Mouse (Mus musculus) hindbrain, embryonic 11.5 days (tissue): ENCODE measurements at regions not wholly inside any gene's neighbourhood (a gene's known extent, or its start where the extent isn't known, plus 50 kb on each side); places are given as distances from the start of the nearest gene placed in this dataset.

Experiments used
- ATAC-seq: fragments of 200-750 bp; cut with Nextera tagmentation; 2 replicates; pipeline ENCODE4 v1.8.0; 2017; ENCODE audit warnings: mild to moderate bottlenecking, moderate TSS enrichment, moderate library complexity; ENCODE audit not compliant: low FRiP score
- DNase-seq: peaks from one replicate; pipeline ENCODE4 v3.0.0-alpha.2; 2015; ENCODE audit warnings: low spot score
- H3K27ac ChIP-seq: fragments of 300-500 bp; sonication (generic); 2 replicates; pipeline ENCODE4 v1.5.1; 2014; ENCODE audit warnings: mild to moderate bottlenecking, low read depth, low read length
- H3K27me3 ChIP-seq: fragments of 300-500 bp; sonication (generic); 2 replicates; pipeline ENCODE4 v1.6.1; 2014; ENCODE audit warnings: mild to moderate bottlenecking, low read length, moderate library complexity, mixed read lengths; ENCODE audit not compliant: control insufficient read depth, insufficient read depth
- H3K36me3 ChIP-seq: fragments of 300-500 bp; sonication (generic); 2 replicates; pipeline ENCODE4 v1.6.1; 2014; ENCODE audit warnings: mild to moderate bottlenecking, low read length, moderate library complexity, mixed read lengths; ENCODE audit not compliant: control insufficient read depth, insufficient read depth
- H3K4me1 ChIP-seq: fragments of 300-500 bp; sonication (generic); replicated peaks from 2 replicates; pipeline ENCODE4 v1.6.1; 2014; ENCODE audit warnings: low read length, mixed read lengths; ENCODE audit not compliant: control insufficient read depth, insufficient read depth
- H3K4me2 ChIP-seq: fragments of 300-500 bp; sonication (generic); replicated peaks from 2 replicates; pipeline ENCODE4 v1.6.1; 2014; ENCODE audit warnings: mild to moderate bottlenecking, low read depth, low read length
- H3K4me3 ChIP-seq: fragments of 300-500 bp; sonication (generic); 2 replicates; pipeline ENCODE4 v1.5.1; 2014; ENCODE audit warnings: low read depth, low read length
- H3K9ac ChIP-seq: fragments of 300-500 bp; sonication (generic); 2 replicates; pipeline ENCODE4 v1.6.1; 2014; ENCODE audit warnings: low read depth, low read length
- H3K9me3 ChIP-seq: fragments of 300-500 bp; sonication (generic); 2 replicates; pipeline ENCODE4 v1.6.1; 2016; ENCODE audit warnings: low read length; ENCODE audit not compliant: control insufficient read depth
- WGBS: fragments of 180-500 bp; shearing (Covaris S2); extraction: QIAGEN DNeasy Blood & Tissue Kit; methylation state at CpG from one replicate; pipeline ENCODE4 v1.1.7; 2014; 5-methylcytosine and 5-hydroxymethylcytosine counted together

DNA sequence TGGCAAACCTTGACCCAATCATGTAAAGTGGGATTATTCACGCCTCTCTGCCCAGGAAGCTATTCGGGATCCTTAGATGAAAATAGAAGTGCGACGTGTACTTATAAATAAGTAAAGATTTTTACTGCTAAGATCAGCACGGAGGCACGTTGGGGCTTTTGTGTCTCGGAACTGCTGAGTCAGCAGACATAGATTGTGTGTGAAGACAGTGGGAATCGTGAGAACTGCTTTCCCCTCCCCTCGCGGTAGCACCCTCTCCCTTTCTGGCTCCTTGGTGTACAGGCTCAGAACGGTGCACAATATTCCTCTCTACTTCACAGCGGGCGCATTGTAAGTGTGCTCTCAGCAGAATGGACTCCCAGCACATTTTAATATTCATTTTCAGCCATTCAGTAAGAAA, 138.7 kb downstream of the Nhlrc3 start:
- DNase-seq (no peak), ATAC-seq (no peak)
- H3K9ac ChIP-seq = no peak overlapping the region
- H3K4me2 ChIP-seq = no peak overlapping the region
- H3K4me3 ChIP-seq = no peak overlapping the region
- 79% methylated on average over 13 of the region's 13 CpGs for WGBS
- H3K27ac ChIP-seq = no peak overlapping the region
- H3K9me3 ChIP-seq = no peaks in the 10 kb centered on the region
- peaks cover 3% of the 10 kb centered on the region for H3K4me1 ChIP-seq
- no peaks in the 10 kb centered on the region for H3K36me3 ChIP-seq
- no peaks in the 10 kb centered on the region for H3K27me3 ChIP-seq

DNA sequence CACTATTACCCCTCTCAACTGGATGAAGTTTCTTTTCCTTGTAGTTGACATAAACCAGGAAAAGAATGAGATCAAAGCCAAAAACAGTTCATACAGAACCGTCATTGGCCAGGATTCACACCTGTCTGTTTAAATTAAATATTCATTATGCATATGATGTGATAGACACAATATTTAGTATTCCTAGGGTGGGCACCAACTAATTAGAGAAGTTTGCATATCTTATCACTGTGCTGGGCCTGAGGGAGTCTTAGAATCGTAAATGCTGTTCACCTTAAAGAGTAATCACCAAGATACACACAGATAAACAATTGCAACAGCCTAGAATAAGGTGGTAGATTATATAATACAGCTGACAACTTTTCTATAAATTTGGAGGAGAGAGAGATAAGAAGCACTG, 147.7 kb downstream of the Nhlrc3 start:
- DNase-seq = no peak

More for the DNA sequence above, 147.7 kb downstream of the Nhlrc3 start:
- H3K9me3 ChIP-seq = no peaks in the 10 kb centered on the region
- H3K4me3 ChIP-seq = no peak overlapping the region
- no peaks in the 10 kb centered on the region for H3K4me1 ChIP-seq
- no peaks in the 10 kb centered on the region for H3K36me3 ChIP-seq
- no peaks in the 10 kb centered on the region for H3K27me3 ChIP-seq
- WGBS = 84% methylated on average over 2 of the region's 2 CpGs
- no peak overlapping the region for H3K27ac ChIP-seq
- H3K9ac ChIP-seq = no peak overlapping the region
- ATAC-seq = no peak
- H3K4me2 ChIP-seq = no peak overlapping the region
